Mouse (Mus musculus) erythroblast, embryonic 14.5 days (primary cell): Measurements from ENCODE around the gene Fblim1. TPM values are rescaled to one million over a fixed set of nuclear protein-coding genes. Genes with fewer than 3 reads are reported as not detected.
"Not testable (repeated sequence)": the region's sequence is repeated elsewhere in the genome, so short reads cannot be mapped to it uniquely, and the experiment has no call there.

Source experiments
- H3K27me3 ChIP-seq: 2 replicates; pipeline ENCODE4 v1.6.1; 2012; ENCODE audit warnings: inconsistent platforms; ENCODE audit not compliant: control insufficient read depth
- H3K36me3 ChIP-seq: 2 replicates; pipeline ENCODE4 v1.6.1; 2012; ENCODE audit warnings: mild to moderate bottlenecking, inconsistent platforms; ENCODE audit not compliant: control insufficient read depth
- H3K4me1 ChIP-seq: 2 replicates; pipeline ENCODE4 v1.6.1; 2012; ENCODE audit warnings: inconsistent platforms; ENCODE audit not compliant: control insufficient read depth
- H3K4me3 ChIP-seq: replicated peaks from 2 replicates; pipeline ENCODE3; 2012; ENCODE audit warnings: moderate library complexity, mild to moderate bottlenecking, inconsistent platforms
- H3K9me3 ChIP-seq: 2 replicates; pipeline ENCODE4 v1.6.1; 2012; ENCODE audit warnings: low read length, inconsistent platforms, mixed read lengths; ENCODE audit not compliant: control insufficient read depth
- GATA1 ChIP-seq: IDR thresholded peaks from 2 replicates; pipeline ENCODE4 v1.6.1; 2012; ENCODE audit warnings: low read length, inconsistent platforms, mixed read lengths
- TAL1 ChIP-seq: IDR thresholded peaks from 3 replicates; pipeline ENCODE4 v1.6.1; 2012; ENCODE audit warnings: low read length, inconsistent platforms, mixed read lengths
- polyA plus RNA-seq: library from polyadenylated mRNA; stranded (reverse); fragments of >175 nt; gene quantifications from 2 replicates; pipeline ENCODE4 v1.2.3, GENCODE M21; 2012

Gene Fblim1
- polyA plus RNA-seq, 1 experiment: 0.02 TPM

DNA sequence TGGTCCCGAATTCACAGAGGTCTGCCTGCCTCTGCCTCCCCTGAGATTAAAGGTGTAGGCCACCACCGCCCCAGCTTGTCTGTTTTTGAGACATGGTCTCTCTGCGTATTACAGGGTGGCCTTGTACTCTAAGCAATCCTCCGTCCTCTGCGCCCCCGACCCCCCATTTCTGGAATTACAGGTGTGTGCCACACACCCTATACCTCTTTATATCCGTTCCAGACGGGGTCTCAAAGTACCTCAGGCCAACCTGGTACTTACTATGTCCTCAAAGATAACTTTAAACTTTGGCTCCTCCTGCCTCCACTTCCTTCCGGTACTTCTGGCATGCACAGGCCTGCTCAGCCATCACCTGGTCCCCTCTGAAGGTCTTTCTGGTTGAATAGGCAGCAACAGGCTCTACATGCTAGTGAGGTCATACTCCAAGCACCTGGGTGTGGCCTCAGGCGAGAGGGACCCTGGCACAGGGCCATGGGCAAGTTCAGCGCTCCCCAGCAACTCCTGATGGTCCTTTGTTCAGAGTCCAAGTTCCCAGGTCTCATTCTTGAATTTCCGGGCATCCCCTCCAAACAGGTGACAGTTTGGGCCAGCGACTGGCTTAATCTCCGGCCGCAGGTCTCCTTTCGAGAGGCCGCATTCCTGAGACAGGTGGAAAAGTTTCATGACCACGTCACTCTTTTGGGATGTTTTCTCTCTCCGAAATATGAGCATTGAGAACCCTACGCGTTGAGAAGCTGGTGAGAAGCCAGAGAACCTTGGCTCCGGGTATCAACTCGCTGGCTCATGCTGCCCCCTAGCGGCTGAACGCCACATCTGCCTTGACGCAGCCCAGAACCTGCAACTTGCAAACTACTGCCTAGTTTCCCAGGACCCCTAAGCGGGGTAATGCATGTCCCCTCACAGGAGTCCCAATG lies 30.9 kb downstream of the Fblim1 start:
- TF ChIP-seq GATA1 (no peak), TAL1 (no peak)
- H3K4me1 ChIP-seq: peaks cover 2% of the 10 kb centered on the region
- peaks cover 8% of the 10 kb centered on the region; the same call in 1 of the 2 replicates for H3K27me3 ChIP-seq
- H3K9me3 ChIP-seq: peaks cover 3% of the 10 kb centered on the region; the same call in 1 of the 2 replicates
- no peaks in the 10 kb centered on the region for H3K36me3 ChIP-seq
- no peak overlapping the region for H3K4me3 ChIP-seq

DNA sequence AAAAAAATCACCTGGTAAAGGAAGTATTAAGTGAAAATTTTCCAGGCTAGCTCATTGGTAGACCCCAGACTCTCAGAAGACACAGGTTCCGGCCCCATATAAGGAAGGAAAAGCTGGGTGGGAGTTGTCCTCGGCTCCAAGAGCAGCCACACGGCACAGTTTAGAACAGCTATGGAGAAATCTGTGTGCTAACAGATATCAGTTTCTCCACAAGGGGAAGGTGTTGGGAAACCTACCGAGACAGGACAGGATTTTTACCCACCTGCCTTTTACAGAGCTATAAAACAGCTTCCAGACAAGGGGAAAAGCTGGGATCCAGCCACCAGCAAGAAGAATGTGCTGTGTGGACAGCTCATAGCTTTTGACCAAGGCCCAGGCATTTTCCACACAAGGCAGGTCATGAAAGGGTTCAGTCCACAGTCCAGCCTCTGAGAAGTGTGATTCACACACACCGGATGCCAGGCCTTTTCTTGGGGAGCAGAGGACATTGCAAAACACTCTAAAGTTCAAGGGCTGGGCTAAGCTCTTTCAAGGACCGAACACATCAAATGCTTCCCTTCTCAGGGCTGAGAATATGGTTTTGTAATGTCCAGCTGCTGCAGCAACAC lies 32.4 kb downstream of the Fblim1 start:
- no peak overlapping the region for H3K4me3 ChIP-seq
- H3K27me3 ChIP-seq: peaks cover 8% of the 10 kb centered on the region; the same call in 1 of the 2 replicates
- TF ChIP-seq GATA1: no peak
- no peak for TF ChIP-seq TAL1
- peaks cover 2% of the 10 kb centered on the region for H3K4me1 ChIP-seq
- H3K9me3 ChIP-seq: peaks cover 3% of the 10 kb centered on the region; the same call in 1 of the 2 replicates
- no peaks in the 10 kb centered on the region for H3K36me3 ChIP-seq

DNA sequence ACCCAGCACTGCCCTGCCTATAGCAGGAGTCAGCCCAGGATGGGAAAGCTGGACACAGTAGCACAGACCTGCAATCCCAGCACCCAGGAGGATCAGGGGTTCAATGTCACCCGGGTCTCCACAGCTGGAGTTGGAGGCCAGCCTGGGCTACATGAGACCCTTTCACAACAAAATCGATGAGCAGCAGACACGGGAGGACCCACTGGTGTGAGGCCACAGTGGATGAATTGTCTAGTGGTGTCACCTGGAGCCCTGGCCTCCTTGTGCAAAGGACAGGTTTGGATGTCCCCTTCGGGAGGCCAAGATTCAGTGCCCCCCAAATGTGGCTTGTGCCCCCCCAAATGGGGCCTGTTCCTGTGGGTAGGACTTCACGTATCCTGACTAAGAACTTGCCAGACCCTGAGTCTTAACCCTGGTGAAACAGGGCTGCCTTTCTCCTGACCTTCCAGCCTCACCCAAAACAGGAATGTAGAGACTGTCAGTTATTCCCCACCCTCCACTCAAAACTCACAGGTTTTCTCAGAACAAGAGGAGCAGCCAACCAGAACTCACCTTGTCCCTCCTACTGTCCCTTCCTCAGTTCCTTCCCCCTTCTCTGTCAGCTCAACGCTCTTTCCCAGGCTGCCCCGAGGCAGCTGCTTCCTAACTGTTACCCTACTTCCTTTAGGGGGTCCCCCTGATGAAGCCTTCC lies 33.1 kb downstream of the Fblim1 start:
- no peak for TF ChIP-seq TAL1
- TF ChIP-seq GATA1: no peak
- H3K4me3 ChIP-seq: no peak overlapping the region
- peaks cover 8% of the 10 kb centered on the region; the same call in 1 of the 2 replicates for H3K27me3 ChIP-seq
- H3K9me3 ChIP-seq: peaks cover 3% of the 10 kb centered on the region; the same call in 1 of the 2 replicates
- peaks cover 2% of the 10 kb centered on the region for H3K4me1 ChIP-seq
- H3K36me3 ChIP-seq: no peaks in the 10 kb centered on the region

DNA sequence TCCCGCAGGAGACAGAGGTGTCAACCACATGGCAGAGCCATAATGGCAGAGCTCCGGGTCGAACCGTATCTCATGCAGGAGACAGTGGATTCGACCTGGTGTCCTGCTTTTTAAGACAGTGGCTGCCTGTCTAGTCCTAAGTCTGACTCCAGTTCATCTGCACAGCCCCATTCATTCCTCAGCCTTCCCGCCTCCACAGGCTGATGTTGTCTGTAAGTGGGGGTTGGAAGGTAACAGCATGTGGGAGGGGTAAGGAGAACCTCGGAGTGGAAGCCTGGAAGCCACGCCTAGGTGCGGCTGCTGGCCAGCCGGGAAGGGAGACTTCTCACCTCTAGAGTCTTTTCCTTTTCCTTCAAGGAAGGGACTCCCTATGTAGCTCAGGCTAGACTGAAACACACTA lies 34.0 kb downstream of the Fblim1 start:
- H3K4me1 ChIP-seq: peaks cover 2% of the 10 kb centered on the region
- TF ChIP-seq GATA1 (no peak), TAL1 (no peak)
- no peaks in the 10 kb centered on the region for H3K36me3 ChIP-seq
- peaks cover 8% of the 10 kb centered on the region; the same call in 1 of the 2 replicates for H3K27me3 ChIP-seq
- H3K9me3 ChIP-seq: peaks cover 3% of the 10 kb centered on the region; the same call in 1 of the 2 replicates
- no peak overlapping the region for H3K4me3 ChIP-seq

DNA sequence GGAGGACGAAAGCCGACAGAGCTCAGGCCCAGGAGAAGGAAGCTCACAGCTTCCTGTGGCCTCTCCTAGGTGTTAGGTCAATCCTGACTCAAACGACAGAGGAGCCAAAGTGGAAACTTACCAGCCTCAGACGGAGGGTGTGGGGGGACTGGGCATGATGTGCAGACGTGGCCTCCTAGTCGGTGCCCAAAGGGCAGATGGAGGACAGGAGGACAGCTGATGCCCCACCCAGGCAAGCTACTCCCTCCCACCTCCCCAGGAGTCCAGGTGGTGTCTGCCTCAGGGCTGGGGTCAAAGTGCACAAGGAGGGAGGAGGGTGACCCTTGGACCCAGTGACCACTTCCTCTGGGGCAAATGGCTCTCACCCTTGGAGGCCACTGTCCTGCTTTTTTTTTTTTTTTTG lies 34.6 kb downstream of the Fblim1 start:
- Histone ChIP-seq H3K9me3 (no peaks in the 10 kb centered on the region), H3K4me3 (no peak overlapping the region), H3K27me3 (peaks cover 8% of the 10 kb centered on the region; the same call in 1 of the 2 replicates), H3K4me1 (peaks cover 2% of the 10 kb centered on the region), H3K36me3 (no peaks in the 10 kb centered on the region)
- TF ChIP-seq GATA1 (no peak), TAL1 (no peak)

DNA sequence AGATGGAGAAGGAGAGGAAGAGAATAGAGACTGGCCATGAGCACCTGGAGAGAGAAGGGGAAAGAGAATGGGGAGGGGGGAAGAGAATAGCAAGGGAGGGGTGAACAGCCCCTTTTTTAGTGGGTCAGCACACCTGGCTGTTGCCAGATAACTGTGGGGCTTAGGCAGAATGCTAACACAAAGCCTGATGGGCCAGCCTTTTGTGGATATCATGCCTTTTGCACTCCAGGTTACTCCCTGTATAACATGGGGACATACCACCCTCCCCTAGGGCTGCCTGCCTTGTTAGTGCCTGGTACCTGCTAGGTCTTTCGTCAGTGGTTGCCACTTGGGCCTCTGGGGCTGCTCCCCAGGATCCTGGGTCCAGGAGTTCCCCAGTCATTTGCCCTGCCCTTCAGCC lies 35.1 kb downstream of the Fblim1 start:
- no peak overlapping the region for H3K4me3 ChIP-seq

DNA sequence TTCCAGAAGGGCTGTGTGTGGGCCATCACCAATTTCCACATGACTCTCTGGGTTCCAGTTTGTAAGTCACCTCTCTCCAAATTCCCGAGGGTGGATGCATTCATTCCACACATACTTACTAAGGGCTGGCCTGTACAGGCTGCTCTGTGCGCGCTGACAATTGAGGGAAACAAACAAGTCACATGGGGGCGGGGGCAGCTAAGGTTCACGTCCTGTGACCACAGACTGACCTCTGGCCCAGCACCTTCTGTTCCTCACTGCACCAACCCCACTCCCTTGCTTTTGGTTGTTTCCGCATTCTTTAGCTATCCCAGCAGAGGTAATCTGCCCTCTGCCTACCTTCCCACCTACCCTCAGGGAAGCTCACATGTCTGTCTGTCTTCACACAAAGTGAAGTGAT lies 35.9 kb downstream of the Fblim1 start:
- no peaks in the 10 kb centered on the region for H3K36me3 ChIP-seq
- H3K27me3 ChIP-seq: peaks cover 8% of the 10 kb centered on the region; the same call in 1 of the 2 replicates
- no peaks in the 10 kb centered on the region for H3K9me3 ChIP-seq
- no peak for TF ChIP-seq GATA1
- TF ChIP-seq TAL1: no peak
- H3K4me1 ChIP-seq: peaks cover 2% of the 10 kb centered on the region
- H3K4me3 ChIP-seq: no peak overlapping the region

More for the DNA sequence above, 35.1 kb downstream of the Fblim1 start:
- Histone ChIP-seq H3K9me3 (no peaks in the 10 kb centered on the region), H3K27me3 (peaks cover 8% of the 10 kb centered on the region; the same call in 1 of the 2 replicates), H3K36me3 (no peaks in the 10 kb centered on the region), H3K4me1 (peaks cover 2% of the 10 kb centered on the region)
- TF ChIP-seq GATA1 (no peak), TAL1 (no peak)

DNA sequence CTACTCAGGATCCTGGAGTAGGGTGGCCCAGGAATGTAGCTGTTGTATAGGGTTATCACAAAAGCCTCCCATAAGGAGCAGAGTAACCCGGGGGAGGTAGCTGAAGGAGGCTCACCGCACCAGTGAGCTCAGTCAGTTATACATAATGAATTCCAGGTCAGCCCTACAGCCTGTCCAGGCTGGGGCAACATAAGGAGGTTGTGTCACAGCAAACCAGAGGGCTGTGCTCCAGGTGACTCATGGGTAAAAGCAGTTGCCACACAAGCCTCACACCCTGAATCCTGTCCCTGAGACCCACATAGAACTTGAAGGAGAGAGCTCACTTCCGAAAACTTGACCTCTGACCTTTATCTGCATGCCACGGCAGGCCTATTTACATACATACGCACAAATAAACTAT lies 36.9 kb downstream of the Fblim1 start:
- peaks cover 8% of the 10 kb centered on the region; the same call in 1 of the 2 replicates for H3K27me3 ChIP-seq
- no peak overlapping the region for H3K4me3 ChIP-seq
- H3K4me1 ChIP-seq: peaks cover 2% of the 10 kb centered on the region
- no peaks in the 10 kb centered on the region for H3K9me3 ChIP-seq
- H3K36me3 ChIP-seq: no peaks in the 10 kb centered on the region
- TF ChIP-seq TAL1 (no peak), GATA1 (no peak)

DNA sequence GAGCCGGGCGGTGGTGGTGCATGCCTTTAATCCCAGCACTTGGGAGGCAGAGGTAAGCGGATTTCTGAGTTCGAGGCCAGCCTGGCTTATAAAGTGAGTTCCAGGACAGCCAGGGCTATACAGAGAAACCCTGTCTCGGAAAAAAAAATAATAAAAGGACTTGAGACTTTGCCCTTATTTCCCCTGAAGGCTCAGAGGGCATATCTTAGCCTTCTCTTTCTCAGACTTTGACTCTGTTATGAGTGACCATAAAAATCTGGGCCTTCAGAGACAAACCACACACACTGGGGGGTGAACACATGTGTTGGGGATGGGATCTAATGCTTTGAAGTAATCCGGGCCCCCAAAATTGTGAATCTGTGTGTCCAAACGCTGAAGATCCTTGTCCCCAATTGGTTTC lies 38.7 kb downstream of the Fblim1 start:
- H3K9me3 ChIP-seq, H3K36me3 ChIP-seq, H3K4me3 ChIP-seq: not testable (repeated sequence)

More for the DNA sequence above, 38.7 kb downstream of the Fblim1 start:
- H3K27me3 ChIP-seq, H3K4me1 ChIP-seq: not testable (repeated sequence)
